21 mouse cellular contexts compared by ENCODE assay signal in genomic region chr1:95445541-95445940, GRCm38 (mm10).
"Had no signal": no experiment of that assay in that cellular context is flagged by ENCODE, and none has a peak within 500 bp of the region (broad histone marks: within the 10 kb centered on the region; RNA-seq: fewer than 3 reads in every experiment).

No protein-coding gene starts in this region.

- H3K9me3 ChIP-seq: liver, embryonic 13.5 days; liver, embryonic 15.5 days; lung, embryonic 15.5 days; megakaryocyte, embryonic 14.5 days; midbrain, embryonic 13.5 days; midbrain, embryonic 15.5 days; neural tube, embryonic 12.5 days had no signal

- H3K4me2 ChIP-seq: liver, embryonic 11.5 days; liver, embryonic 13.5 days; liver, embryonic 15.5 days; lung, embryonic 15.5 days; midbrain, embryonic 11.5 days; midbrain, embryonic 13.5 days; midbrain, embryonic 15.5 days; neural tube, embryonic 12.5 days had no signal

- ATAC-seq: liver, postnatal 0 days; midbrain, embryonic 13.5 days; midbrain, embryonic 15.5 days had no signal

- DNase-seq: liver, embryonic 13.5 days; liver, postnatal 0 days; lung, adult 2 months; lung, postnatal 10 days; retina, postnatal 1 day; right cerebral cortex, adult 18-20 months; right cerebral cortex, postnatal 25 days; right cerebral cortex, postnatal 4 days; spleen, adult 18-20 months; thymus, adult 2 months; thymus, postnatal 25 days; thymus, postnatal 4 days had no signal

- H3K9ac ChIP-seq: liver, embryonic 13.5 days; liver, embryonic 15.5 days; liver, postnatal 0 days; lung, embryonic 15.5 days; midbrain, embryonic 13.5 days; midbrain, embryonic 15.5 days; neural tube, embryonic 12.5 days had no signal

- H3K27ac ChIP-seq: liver, embryonic 13.5 days; liver, embryonic 15.5 days; lung, embryonic 15.5 days; macrophage; midbrain, embryonic 13.5 days; midbrain, embryonic 15.5 days; neural tube, embryonic 12.5 days had no signal

- H3K27me3 ChIP-seq: liver, embryonic 13.5 days; liver, embryonic 15.5 days; lung, embryonic 15.5 days; megakaryocyte, embryonic 14.5 days; midbrain, embryonic 13.5 days; midbrain, embryonic 15.5 days; neural tube, embryonic 12.5 days had no signal

- H3K4me1 ChIP-seq: liver, embryonic 13.5 days; liver, embryonic 15.5 days; lung, embryonic 15.5 days; megakaryocyte, embryonic 14.5 days; midbrain, embryonic 13.5 days; midbrain, embryonic 15.5 days; neural tube, embryonic 12.5 days had no signal

- H3K4me3 ChIP-seq: liver, embryonic 13.5 days; liver, embryonic 15.5 days; lung, embryonic 15.5 days; megakaryocyte, embryonic 14.5 days; midbrain, embryonic 13.5 days; midbrain, embryonic 15.5 days; neural tube, embryonic 12.5 days had no signal

- H3K36me3 ChIP-seq: liver, embryonic 13.5 days; liver, embryonic 15.5 days; lung, embryonic 15.5 days; midbrain, embryonic 13.5 days; midbrain, embryonic 15.5 days; neural tube, embryonic 12.5 days had no signal
